Mouse (Mus musculus) brain, embryonic 14.5 days (tissue): ENCODE measurements around the gene Gabarapl2. TPM values are rescaled to one million over a fixed set of nuclear protein-coding genes. Genes with fewer than 3 reads are reported as not detected.

Source experiments
- DNase-seq: peaks from one replicate; pipeline ENCODE4 v3.0.0-alpha.2; 2011; ENCODE audit warnings: low read depth
- CTCF ChIP-seq: fragments of 200-500 bp; IDR thresholded peaks from 2 replicates; pipeline ENCODE4 v1.5.1; 2012; ENCODE audit warnings: inconsistent platforms, mild to moderate bottlenecking, moderate library complexity, borderline replicate concordance; ENCODE audit not compliant: insufficient read depth, insufficient read length; ENCODE audit errors: extremely low read depth
- POLR2A ChIP-seq: fragments of 200-500 bp; IDR thresholded peaks from 2 replicates; pipeline ENCODE4 v1.6.1; 2012; ENCODE audit warnings: mild to moderate bottlenecking, inconsistent platforms, borderline replicate concordance; ENCODE audit not compliant: poor library complexity, insufficient read depth, insufficient read length, severe bottlenecking; ENCODE audit errors: extremely low read depth
- polyA plus RNA-seq: library from polyadenylated mRNA; depleted of rRNA; stranded (reverse); fragments of >200 nt; gene quantifications from 2 replicates; pipeline ENCODE4 v1.2.3, GENCODE M21; 2012; rRNA removed

Gene Gabarapl2
- polyA plus RNA-seq, 1 experiment: 164 TPM

DNA sequence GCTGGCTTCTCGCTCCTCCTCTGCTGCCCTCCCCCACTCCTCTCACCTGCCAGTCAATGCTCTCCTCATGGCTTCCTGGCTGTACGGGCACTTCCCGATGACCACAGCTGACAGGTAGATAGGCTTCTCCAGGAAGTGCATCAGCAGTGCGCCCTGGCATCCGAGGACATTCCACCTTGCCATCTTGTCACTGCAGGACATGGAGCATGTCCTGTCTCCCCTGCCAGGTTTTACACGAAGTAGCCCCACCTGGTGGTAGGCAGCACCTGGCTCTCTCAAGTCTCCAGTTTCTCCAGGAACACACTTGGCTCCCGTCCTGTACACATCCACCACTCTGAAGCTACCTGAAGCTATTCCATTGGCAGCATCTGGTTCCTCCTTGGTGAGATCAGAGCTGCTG, 41.6 kb downstream of the Gabarapl2 start:
- no peak for DNase-seq
- TF ChIP-seq CTCF: peak; percentile 13; the same call in 1 of the 2 replicates
- no peak for TF ChIP-seq POLR2A

DNA sequence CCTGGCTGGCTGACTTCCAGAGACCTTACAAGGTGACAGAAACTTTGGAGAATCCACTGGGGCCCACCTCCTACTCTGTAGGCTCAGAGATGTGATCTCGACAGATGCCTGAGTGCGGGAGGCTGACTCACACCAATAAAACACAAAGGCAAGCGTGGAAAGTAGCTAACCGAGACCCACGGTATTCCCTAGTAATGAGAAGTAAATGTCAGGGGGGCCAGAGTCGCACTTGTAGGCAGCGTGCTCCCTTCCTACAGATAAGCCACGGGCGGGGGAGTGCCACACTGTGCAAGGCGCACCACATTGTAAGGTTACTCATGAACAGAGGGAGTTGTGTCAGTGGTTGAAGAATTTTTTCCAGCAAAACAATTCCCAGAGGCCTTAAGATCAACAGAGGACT, 44.0 kb downstream of the Gabarapl2 start:
- TF ChIP-seq CTCF (no peak), POLR2A (no peak)
- DNase-seq: no peak

DNA sequence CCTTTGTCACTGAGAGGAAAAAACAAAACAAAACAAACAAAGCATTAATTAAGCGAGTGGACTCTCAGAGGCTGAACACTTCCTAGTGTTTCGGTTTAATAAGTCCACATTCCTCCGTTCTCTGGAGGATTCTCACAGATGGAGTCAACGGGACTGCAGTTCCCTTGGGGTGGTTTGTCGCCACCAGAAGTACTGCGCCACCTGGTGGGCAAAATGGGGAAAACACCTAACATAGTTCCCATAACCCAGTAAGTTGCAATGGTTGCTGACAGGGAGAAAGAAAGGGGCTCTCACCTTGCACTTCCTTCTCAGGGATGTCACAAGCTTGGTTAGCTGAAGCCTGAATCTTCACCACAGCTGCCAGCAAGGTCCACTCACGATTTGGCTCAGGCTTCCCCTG, 49.4 kb downstream of the Gabarapl2 start:
- TF ChIP-seq POLR2A: no peak
- peak; percentile 85 for TF ChIP-seq CTCF
- DNase-seq: peak; percentile 83

DNA sequence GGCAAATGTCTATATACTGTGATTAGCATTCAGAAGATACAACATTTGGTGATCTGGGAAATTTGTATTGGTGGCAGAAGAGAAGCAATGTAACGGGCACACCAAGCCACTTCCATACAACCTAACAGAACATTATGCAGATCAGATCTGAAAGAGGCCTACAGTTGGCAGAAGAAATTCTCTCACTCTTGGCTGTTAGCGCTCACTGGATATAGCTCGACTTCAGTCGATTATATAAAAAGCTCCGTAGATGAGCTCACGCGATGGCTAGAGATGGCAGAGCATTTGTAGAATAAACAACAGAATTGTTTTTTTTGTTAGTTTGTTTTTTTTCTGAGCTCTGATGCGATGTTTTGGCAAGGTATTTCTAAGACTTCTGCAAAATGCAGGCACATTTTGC, 50.8 kb downstream of the Gabarapl2 start:
- DNase-seq: peak; percentile 5
- TF ChIP-seq POLR2A (no peak), CTCF (no peak)

DNA sequence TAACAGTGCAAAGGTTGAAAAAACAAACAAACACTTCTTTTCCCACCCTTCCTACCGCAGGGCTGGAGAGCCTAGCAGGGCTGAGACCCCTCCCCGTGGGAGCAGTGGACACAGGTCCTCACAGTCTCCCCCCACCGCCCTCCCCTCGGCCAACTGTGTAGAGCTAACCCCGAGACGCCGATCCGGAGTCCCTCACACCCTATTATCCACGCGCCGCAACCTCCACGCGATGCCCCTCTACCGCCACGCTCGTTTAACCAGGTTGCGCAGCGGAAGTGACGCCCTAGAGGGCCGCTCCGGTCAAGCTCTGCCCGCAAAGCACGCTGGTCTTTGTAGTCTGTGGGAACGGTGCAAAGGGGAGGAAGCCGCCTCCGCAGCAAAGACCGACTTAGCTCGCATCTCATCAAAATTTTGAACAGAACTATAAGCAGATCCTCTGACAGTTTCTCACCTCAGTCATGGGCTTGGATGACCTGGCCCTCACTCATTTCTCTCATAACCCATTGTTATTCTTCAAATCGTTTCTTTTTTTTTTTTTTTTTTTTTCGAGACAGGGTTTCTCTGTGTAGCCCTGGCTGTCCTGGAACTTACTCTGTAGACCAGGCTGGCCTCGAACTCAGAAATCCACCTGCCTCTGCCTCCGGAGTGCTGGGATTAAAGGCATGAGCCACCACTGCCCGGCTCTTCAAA, 51.7 kb downstream of the Gabarapl2 start, which contains the start of gene Adat1:
Adat1 (minus strand) TSS at position 290 of the 690 bp plus-strand sequence.
- TF ChIP-seq POLR2A: peak; percentile 25; the same call in 1 of the 2 replicates
- TF ChIP-seq CTCF: 0 out of 2 replicates have a peak, but pooled peaks have one; percentile 8
- DNase-seq: peak; percentile 96

DNA sequence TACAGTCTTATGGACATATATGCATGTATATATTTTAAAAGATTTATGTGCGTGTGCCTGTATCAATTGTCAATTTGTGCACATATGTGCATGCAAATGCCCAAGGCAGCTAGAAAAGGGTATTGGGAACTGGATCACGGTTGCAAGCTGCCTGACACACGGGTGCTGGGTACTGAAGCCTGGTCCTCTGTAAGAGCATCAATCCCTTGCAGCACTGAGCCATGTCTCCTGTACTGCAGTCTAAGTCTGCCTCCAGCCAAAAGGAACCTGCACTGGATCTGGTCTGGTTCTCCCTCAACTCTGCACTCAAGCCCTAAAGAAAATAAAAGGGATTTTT, 52.2 kb downstream of the Gabarapl2 start:
- peak; percentile 3 for DNase-seq
- no peak for TF ChIP-seq POLR2A
- TF ChIP-seq CTCF: no peak

Other genes with a start within 250 kb of the Gabarapl2 start
- gene Ctrb1, start 249.7 kb upstream of the Gabarapl2 start, polyA plus RNA-seq: 0.10 and 0.22 TPM in 2 replicates
- 101 and 113 TPM in 2 replicates for gene Bcar1, start 196.9 kb upstream of the Gabarapl2 start, polyA plus RNA-seq
- gene Cfdp1, start 86.4 kb upstream of the Gabarapl2 start, polyA plus RNA-seq: 65.0 and 97.6 TPM in 2 replicates
- 3.8 and 4.1 TPM in 2 replicates for gene Tmem170, start 64.0 kb upstream of the Gabarapl2 start, polyA plus RNA-seq
- gene Chst5, start 30.3 kb upstream of the Gabarapl2 start, polyA plus RNA-seq: 3.6 and 3.9 TPM in 2 replicates
- 16.8 and 17.2 TPM in 2 replicates for gene Tmem231, start 6.8 kb upstream of the Gabarapl2 start, polyA plus RNA-seq
- gene Adat1, start 51.6 kb downstream of the Gabarapl2 start, polyA plus RNA-seq: 9.7 and 10.4 TPM in 2 replicates
- gene Kars, start 70.6 kb downstream of the Gabarapl2 start, polyA plus RNA-seq: 93.8 and 116 TPM in 2 replicates
- gene Terf2ip, start 70.7 kb downstream of the Gabarapl2 start, polyA plus RNA-seq: 26.8 and 41.1 TPM in 2 replicates
- 0.08 and 0.15 TPM in 2 replicates for gene Gm6793, start 74.3 kb downstream of the Gabarapl2 start, polyA plus RNA-seq